Mouse (Mus musculus): Measurements from ENCODE around the gene Rnf169. TPM values are rescaled to one million over a fixed set of nuclear protein-coding genes. Genes with fewer than 3 reads are reported as not detected.
"Not testable (repeated sequence)": the region's sequence is repeated elsewhere in the genome, so short reads cannot be mapped to it uniquely, and the experiment has no call there.

Rnf169 gene
- polyA plus RNA-seq, 1 experiment from 2014 or later, result 4.5 TPM

- ATAC-seq (ENCODE audit: insufficient number of reproducible peaks, insufficient read depth, low FRiP score, low read depth), result no peak
- peak overlapping the region; percentile 97 to 98 for H3K4me3 ChIP-seq (ENCODE audit: control insufficient read depth in 1 of 2, insufficient read depth in 1 of 2, low read depth in 1 of 2, low read length in 2 of 2)
- peaks cover 2 to 19% of the 10 kb centered on the region in 2 experiments for H3K4me1 ChIP-seq (ENCODE audit: control insufficient read depth in 2 of 2, insufficient read depth in 2 of 2, low read length in 2 of 2)
- no peaks in the 10 kb centered on the region for H3K9me3 ChIP-seq (ENCODE audit: control insufficient read depth, low read length)
- WGBS, result 1% methylated on average over 6 of the region's 6 CpGs
- peak overlapping the region; percentile 74 for H3K4me2 ChIP-seq (ENCODE audit: low read length)
- no peaks in the 10 kb centered on the region for H3K27me3 ChIP-seq (ENCODE audit: control insufficient read depth, insufficient read depth, low read length)
- H3K36me3 ChIP-seq (ENCODE audit: control insufficient read depth, insufficient read depth, low read length), result no peaks in the 10 kb centered on the region
- peak overlapping the region in 1 of 2 experiments; percentile 96; a peak in 2 of 4 replicates for H3K27ac ChIP-seq (replicated peaks in 1 of 2; ENCODE audit: control insufficient read depth in 1 of 2, insufficient read depth in 1 of 2, low read depth in 2 of 2, low read length in 2 of 2)
- peak overlapping the region; percentile 99 for H3K9ac ChIP-seq (ENCODE audit: low read length)
Measured at GRCm38 (mm10) chr7:99979081-99979480, 1.2 kb downstream of the Rnf169 start.

- ATAC-seq (ENCODE audit: insufficient number of reproducible peaks, insufficient read depth, low FRiP score, low read depth), result no peak
Measured at GRCm38 (mm10) chr7:99978041-99978440, 2.2 kb downstream of the Rnf169 start.

GRCm38 (mm10) chr7:99975819-99976575 is 4.3 kb downstream of the Rnf169 start:
- no peak for ATAC-seq (ENCODE audit: insufficient number of reproducible peaks, insufficient read depth, low FRiP score, low read depth)
- H3K27me3 ChIP-seq (ENCODE audit: control insufficient read depth, insufficient read depth, low read length), result no peaks in the 10 kb centered on the region

More at GRCm38 (mm10) chr7:99978041-99978440, 2.2 kb downstream of the Rnf169 start:
- H3K36me3 ChIP-seq (ENCODE audit: control insufficient read depth, insufficient read depth, low read length), result no peaks in the 10 kb centered on the region
- H3K9me3 ChIP-seq (ENCODE audit: control insufficient read depth, low read length), result no peaks in the 10 kb centered on the region
- H3K4me2 ChIP-seq (ENCODE audit: low read length), result no peak overlapping the region
- H3K27me3 ChIP-seq (ENCODE audit: control insufficient read depth, insufficient read depth, low read length), result no peaks in the 10 kb centered on the region
- no peak overlapping the region for H3K9ac ChIP-seq (ENCODE audit: low read length)
- no peak overlapping the region for H3K4me3 ChIP-seq (ENCODE audit: control insufficient read depth in 1 of 2, insufficient read depth in 1 of 2, low read depth in 1 of 2, low read length in 2 of 2)
- H3K27ac ChIP-seq (replicated peaks in 1 of 2; ENCODE audit: control insufficient read depth in 1 of 2, insufficient read depth in 1 of 2, low read depth in 2 of 2, low read length in 2 of 2), result no peak overlapping the region
- H3K4me1 ChIP-seq (ENCODE audit: control insufficient read depth in 2 of 2, insufficient read depth in 2 of 2, low read length in 2 of 2), result peaks cover 4 to 26% of the 10 kb centered on the region in 2 experiments
- whole genome bisulfite sequencing, result 79% methylated on average over 2 of the region's 2 CpGs

GRCm38 (mm10) chr7:99974208-99974970 is 5.9 kb downstream of the Rnf169 start:
- no peak overlapping the region for H3K27ac ChIP-seq (replicated peaks in 1 of 2; ENCODE audit: control insufficient read depth in 1 of 2, insufficient read depth in 1 of 2, low read depth in 2 of 2, low read length in 2 of 2)

More at GRCm38 (mm10) chr7:99975819-99976575, 4.3 kb downstream of the Rnf169 start:
- no peak overlapping the region for H3K9ac ChIP-seq (ENCODE audit: low read length)
- 85% methylated on average over 5 of the region's 5 CpGs for WGBS
- no peak overlapping the region for H3K27ac ChIP-seq (replicated peaks in 1 of 2; ENCODE audit: control insufficient read depth in 1 of 2, insufficient read depth in 1 of 2, low read depth in 2 of 2, low read length in 2 of 2)
- H3K4me3 ChIP-seq (ENCODE audit: control insufficient read depth in 1 of 2, insufficient read depth in 1 of 2, low read depth in 1 of 2, low read length in 2 of 2), result no peak overlapping the region
- no peaks in the 10 kb centered on the region for H3K9me3 ChIP-seq (ENCODE audit: control insufficient read depth, low read length)
- H3K36me3 ChIP-seq (ENCODE audit: control insufficient read depth, insufficient read depth, low read length), result no peaks in the 10 kb centered on the region
- no peak overlapping the region for H3K4me2 ChIP-seq (ENCODE audit: low read length)
- peaks cover 4 to 23% of the 10 kb centered on the region in 2 experiments for H3K4me1 ChIP-seq (ENCODE audit: control insufficient read depth in 2 of 2, insufficient read depth in 2 of 2, low read length in 2 of 2)

GRCm38 (mm10) chr7:99972912-99973311 is 7.3 kb downstream of the Rnf169 start:
- not testable (repeated sequence) for H3K27me3 ChIP-seq (ENCODE audit: control insufficient read depth, insufficient read depth, low read length); H3K4me3 ChIP-seq (ENCODE audit: control insufficient read depth in 1 of 2, insufficient read depth in 1 of 2, low read depth in 1 of 2, low read length in 2 of 2); ATAC-seq (ENCODE audit: insufficient number of reproducible peaks, insufficient read depth, low FRiP score, low read depth); H3K4me2 ChIP-seq (ENCODE audit: low read length); H3K9me3 ChIP-seq (ENCODE audit: control insufficient read depth, low read length); H3K27ac ChIP-seq (replicated peaks in 1 of 2; ENCODE audit: control insufficient read depth in 1 of 2, insufficient read depth in 1 of 2, low read depth in 2 of 2, low read length in 2 of 2); H3K9ac ChIP-seq (ENCODE audit: low read length); H3K36me3 ChIP-seq (ENCODE audit: control insufficient read depth, insufficient read depth, low read length)
- 84% methylated on average over 3 of the region's 3 CpGs for WGBS
- H3K4me1 ChIP-seq (ENCODE audit: control insufficient read depth in 2 of 2, insufficient read depth in 2 of 2, low read length in 2 of 2), result peaks cover 4 to 15% of the 10 kb centered on the region in 2 experiments

More at GRCm38 (mm10) chr7:99974208-99974970, 5.9 kb downstream of the Rnf169 start:
- Histone ChIP-seq H3K27me3 (ENCODE audit: control insufficient read depth, insufficient read depth, low read length) (no peaks in the 10 kb centered on the region), H3K9me3 (ENCODE audit: control insufficient read depth, low read length) (no peaks in the 10 kb centered on the region), H3K4me2 (ENCODE audit: low read length) (no peak overlapping the region), H3K36me3 (ENCODE audit: control insufficient read depth, insufficient read depth, low read length) (no peaks in the 10 kb centered on the region), H3K4me1 (ENCODE audit: control insufficient read depth in 2 of 2, insufficient read depth in 2 of 2, low read length in 2 of 2) (peaks cover 4 to 18% of the 10 kb centered on the region in 2 experiments), H3K4me3 (ENCODE audit: control insufficient read depth in 1 of 2, insufficient read depth in 1 of 2, low read depth in 1 of 2, low read length in 2 of 2) (no peak overlapping the region), H3K9ac (ENCODE audit: low read length) (no peak overlapping the region)
- WGBS, result 71% methylated on average over 10 of the region's 10 CpGs
- no peak for ATAC-seq (ENCODE audit: insufficient number of reproducible peaks, insufficient read depth, low FRiP score, low read depth)

- whole genome bisulfite sequencing, result 81% methylated on average over 2 of the region's 2 CpGs
- Histone ChIP-seq H3K4me1 (ENCODE audit: control insufficient read depth in 2 of 2, insufficient read depth in 2 of 2, low read length in 2 of 2) (peaks cover 4 to 15% of the 10 kb centered on the region in 2 experiments), H3K36me3 (ENCODE audit: control insufficient read depth, insufficient read depth, low read length) (no peaks in the 10 kb centered on the region), H3K4me3 (ENCODE audit: control insufficient read depth in 1 of 2, insufficient read depth in 1 of 2, low read depth in 1 of 2, low read length in 2 of 2) (no peak overlapping the region), H3K9ac (ENCODE audit: low read length) (no peak overlapping the region), H3K27me3 (ENCODE audit: control insufficient read depth, insufficient read depth, low read length) (no peaks in the 10 kb centered on the region), H3K9me3 (ENCODE audit: control insufficient read depth, low read length) (no peaks in the 10 kb centered on the region), H3K27ac (replicated peaks in 1 of 2; ENCODE audit: control insufficient read depth in 1 of 2, insufficient read depth in 1 of 2, low read depth in 2 of 2, low read length in 2 of 2) (no peak overlapping the region), H3K4me2 (ENCODE audit: low read length) (no peak overlapping the region)
- no peak for ATAC-seq (ENCODE audit: insufficient number of reproducible peaks, insufficient read depth, low FRiP score, low read depth)
Measured at GRCm38 (mm10) chr7:99971926-99972325, 8.3 kb downstream of the Rnf169 start.

GRCm38 (mm10) chr7:99969151-99969550 is 11.1 kb downstream of the Rnf169 start:
- H3K27me3 ChIP-seq (ENCODE audit: control insufficient read depth, insufficient read depth, low read length), result no peaks in the 10 kb centered on the region
- H3K4me1 ChIP-seq (ENCODE audit: control insufficient read depth in 2 of 2, insufficient read depth in 2 of 2, low read length in 2 of 2), result peaks cover 17 to 32% of the 10 kb centered on the region in 2 experiments
- no peak overlapping the region for H3K4me3 ChIP-seq (ENCODE audit: control insufficient read depth in 1 of 2, insufficient read depth in 1 of 2, low read depth in 1 of 2, low read length in 2 of 2)
- no peaks in the 10 kb centered on the region for H3K9me3 ChIP-seq (ENCODE audit: control insufficient read depth, low read length)
- no peak overlapping the region for H3K27ac ChIP-seq (replicated peaks in 1 of 2; ENCODE audit: control insufficient read depth in 1 of 2, insufficient read depth in 1 of 2, low read depth in 2 of 2, low read length in 2 of 2)
- no peak overlapping the region for H3K9ac ChIP-seq (ENCODE audit: low read length)
- no peak for ATAC-seq (ENCODE audit: insufficient number of reproducible peaks, insufficient read depth, low FRiP score, low read depth)
- no peaks in the 10 kb centered on the region for H3K36me3 ChIP-seq (ENCODE audit: control insufficient read depth, insufficient read depth, low read length)
- H3K4me2 ChIP-seq (ENCODE audit: low read length), result no peak overlapping the region
- 75% methylated on average over 4 of the region's 4 CpGs for WGBS

Data from heart, embryonic 14.5 days (tissue).